Mouse (Mus musculus) liver, postnatal 0 days (tissue): ENCODE results near the gene Hps5. TPM values are rescaled to one million over a fixed set of nuclear protein-coding genes. Genes with fewer than 3 reads are reported as not detected.

Experiments
- ATAC-seq: fragments of 200-750 bp; cut with Nextera tagmentation; 2 replicates; pipeline ENCODE4 v1.8.0; 2017; ENCODE audit warnings: mild to moderate bottlenecking, moderate library complexity
- DNase-seq: peaks from one replicate; pipeline ENCODE4 v3.0.0-alpha.2; 2016
- H3K27ac ChIP-seq: fragments of 300-500 bp; sonication (generic); 2 replicates; pipeline ENCODE4 v1.5.1; 2014; ENCODE audit warnings: antibody characterized with exemption, moderate library complexity, mild to moderate bottlenecking, low read depth
- H3K27me3 ChIP-seq: fragments of 300-500 bp; sonication (generic); 2 replicates; pipeline ENCODE4 v1.6.1; 2014; ENCODE audit warnings: low read length, control low read depth, mixed read lengths; ENCODE audit not compliant: insufficient read depth
- H3K36me3 ChIP-seq: fragments of 300-500 bp; sonication (generic); replicated peaks from 2 replicates; pipeline ENCODE4 v1.6.1; 2014; ENCODE audit warnings: mild to moderate bottlenecking, control low read depth, low read length, moderate library complexity, mixed read lengths; ENCODE audit not compliant: insufficient read depth
- H3K4me1 ChIP-seq: fragments of 300-500 bp; sonication (generic); 2 replicates; pipeline ENCODE4 v1.6.1; 2014; ENCODE audit warnings: antibody characterized with exemption, mild to moderate bottlenecking, control low read depth; ENCODE audit not compliant: insufficient read depth
- H3K4me2 ChIP-seq: fragments of 300-500 bp; sonication (generic); 2 replicates; pipeline ENCODE4 v1.6.1; 2014; ENCODE audit warnings: low read depth, mild to moderate bottlenecking, low read length, moderate library complexity, mixed read lengths
- H3K4me3 ChIP-seq: fragments of 300-500 bp; sonication (generic); 2 replicates; pipeline ENCODE4 v1.5.1; 2014; ENCODE audit warnings: low read depth, low read length
- H3K9ac ChIP-seq: fragments of 300-500 bp; sonication (generic); replicated peaks from 2 replicates; pipeline ENCODE4 v1.6.1; 2014; ENCODE audit warnings: mild to moderate bottlenecking, moderate library complexity
- H3K9me3 ChIP-seq: fragments of 300-500 bp; sonication (generic); 2 replicates; pipeline ENCODE4 v1.6.1; 2016; ENCODE audit warnings: mild to moderate bottlenecking, control low read depth, low read length, mixed read lengths
- CTCF ChIP-seq: sonication (generic); IDR thresholded peaks from 2 replicates; pipeline ENCODE4 v1.5.1; 2016; ENCODE audit warnings: antibody characterized with exemption, low read depth
- EP300 ChIP-seq: IDR thresholded peaks from 2 replicates; pipeline ENCODE4 v1.6.1; 2016; ENCODE audit warnings: antibody characterized with exemption, low read depth, mild to moderate bottlenecking
- WGBS: fragments of 180-500 bp; shearing (Covaris S2); extraction: QIAGEN DNeasy Blood & Tissue Kit; methylation state at CpG from one replicate; pipeline ENCODE4 v1.1.7; 2014; ENCODE audit not compliant: insufficient replicate concordance; 5-methylcytosine and 5-hydroxymethylcytosine counted together
- polyA plus RNA-seq: library from polyadenylated mRNA; unstranded; fragments of >200 nt; fragmentation: Nextera tagmentation; extraction: Ambion mirVana; gene quantifications from 2 replicates; pipeline ENCODE4 v1.2.1, GENCODE M21; 2015

The Hps5 gene
- polyA plus RNA-seq, 1 experiment from 2014 or later = 3.6 TPM

- DNase-seq (no peak), ATAC-seq (0 out of 2 replicates have a peak, but pooled peaks have one; percentile 16)
- Histone ChIP-seq H3K4me3 (no peak overlapping the region), H3K27me3 (no peaks in the 10 kb centered on the region), H3K9ac (no peak overlapping the region), H3K36me3 (no peaks in the 10 kb centered on the region), H3K9me3 (no peaks in the 10 kb centered on the region), H3K27ac (no peak overlapping the region), H3K4me1 (peaks cover 5% of the 10 kb centered on the region), H3K4me2 (no peak overlapping the region)
- WGBS = 56% methylated on average over 7 of the region's 7 CpGs
- TF ChIP-seq CTCF (no peak), EP300 (no peak)
These were observed 77.1 kb downstream of the Hps5 start for GRCm38 (mm10) chr7:46718591-46719270.

GRCm38 (mm10) chr7:46716897-46717296, 79.0 kb downstream of the Hps5 start:
- ATAC-seq (no peak), DNase-seq (no peak)
- Histone ChIP-seq H3K9ac (no peak overlapping the region), H3K4me2 (no peak overlapping the region), H3K9me3 (no peaks in the 10 kb centered on the region), H3K4me3 (no peak overlapping the region), H3K27ac (no peak overlapping the region), H3K36me3 (no peaks in the 10 kb centered on the region), H3K27me3 (no peaks in the 10 kb centered on the region), H3K4me1 (peaks cover 5% of the 10 kb centered on the region)
- WGBS = 27% methylated on average over 5 of the region's 5 CpGs
- TF ChIP-seq EP300 (no peak), CTCF (no peak)

GRCm38 (mm10) chr7:46715600-46715999, 80.3 kb downstream of the Hps5 start, which contains the start of gene Saa3:
Gene Saa3 (minus strand): TSS chr7:46715700.
- H3K27ac ChIP-seq = no peak within 1 kb of the TSS
- H3K4me2 ChIP-seq = no peak within 1 kb of the TSS
- H3K36me3 ChIP-seq = no peaks in the 10 kb centered on the region
- no peaks in the 10 kb centered on the region for H3K27me3 ChIP-seq
- no peak for DNase-seq
- TF ChIP-seq CTCF (no peak), EP300 (no peak)
- no peak for ATAC-seq
- no peak within 1 kb of the TSS for H3K9ac ChIP-seq
- WGBS = 71% methylated on average over 5 of the region's 5 CpGs
- no peak within 1 kb of the TSS for H3K4me3 ChIP-seq
- H3K9me3 ChIP-seq = no peaks in the 10 kb centered on the region
- peaks cover 5% of the 10 kb centered on the region for H3K4me1 ChIP-seq

GRCm38 (mm10) chr7:46714518-46714917, 81.3 kb downstream of the Hps5 start:
- Histone ChIP-seq H3K4me3 (no peak overlapping the region), H3K9ac (no peak overlapping the region), H3K27me3 (no peaks in the 10 kb centered on the region), H3K9me3 (no peaks in the 10 kb centered on the region), H3K4me1 (peaks cover 9% of the 10 kb centered on the region), H3K27ac (no peak overlapping the region), H3K4me2 (no peak overlapping the region), H3K36me3 (no peaks in the 10 kb centered on the region)
- no peak for TF ChIP-seq EP300
- TF ChIP-seq CTCF = peak; percentile 96
- DNase-seq = peak; percentile 75
- WGBS = 25% methylated on average over 6 of the region's 6 CpGs
- no peak for ATAC-seq

- H3K27ac ChIP-seq = no peak overlapping the region
- no peak overlapping the region for H3K9ac ChIP-seq
- H3K4me3 ChIP-seq = no peak overlapping the region
- H3K4me1 ChIP-seq = peaks cover 8% of the 10 kb centered on the region
- DNase-seq = no peak
- peaks cover 1% of the 10 kb centered on the region; the same call in 1 of the 2 replicates for H3K36me3 ChIP-seq
- no peak for ATAC-seq
- no peaks in the 10 kb centered on the region for H3K27me3 ChIP-seq
- TF ChIP-seq EP300 (no peak), CTCF (no peak)
- H3K4me2 ChIP-seq = no peak overlapping the region
- no peaks in the 10 kb centered on the region for H3K9me3 ChIP-seq
- 38% methylated on average over 6 of the region's 6 CpGs for WGBS
These were observed 83.6 kb downstream of the Hps5 start for GRCm38 (mm10) chr7:46712250-46712649.

Other genes starting within 250 kb of the Hps5 start
- gene Sergef, start 156.3 kb downstream of the Hps5 start, polyA plus RNA-seq = 3.8 and 4.3 TPM in 2 replicates
- not detected in 2 replicates for gene Tph1, start 123.5 kb downstream of the Hps5 start, polyA plus RNA-seq
- 6.5 and 6.9 TPM in 2 replicates for gene Saal1, start 85.4 kb downstream of the Hps5 start, polyA plus RNA-seq
- 5.4 and 11.9 TPM in 2 replicates for gene Saa3, start 80.4 kb downstream of the Hps5 start, polyA plus RNA-seq
- 2.3 and 2.4 TPM in 2 replicates for gene Saa4, start 63.5 kb downstream of the Hps5 start, polyA plus RNA-seq
- 0.38 and 0.63 TPM in 2 replicates for gene Saa1, start 53.1 kb downstream of the Hps5 start, polyA plus RNA-seq
- gene Saa2, start 44.3 kb downstream of the Hps5 start, polyA plus RNA-seq = 0.19 and 0.25 TPM in 2 replicates
- 18.8 TPM in 2 replicates for gene Gtf2h1, start within 50 bp of the Hps5 start, polyA plus RNA-seq
- gene Ldha, start 45.4 kb upstream of the Hps5 start, polyA plus RNA-seq = 1,729 and 1,988 TPM in 2 replicates
- gene Ldhc, start 65.1 kb upstream of the Hps5 start, polyA plus RNA-seq = 0.07 and 0.23 TPM in 2 replicates
- gene Tsg101, start 123.9 kb upstream of the Hps5 start, polyA plus RNA-seq = 59.1 and 61.2 TPM in 2 replicates
- gene Uevld, start 162.5 kb upstream of the Hps5 start, polyA plus RNA-seq = 2.6 and 3.2 TPM in 2 replicates
- not detected in 2 replicates for gene Gm9999, start 187.5 kb upstream of the Hps5 start, polyA plus RNA-seq
- 6.0 and 6.4 TPM in 2 replicates for gene Spty2d1, start 212.3 kb upstream of the Hps5 start, polyA plus RNA-seq